Mouse (Mus musculus) midbrain, embryonic 12.5 days (tissue): ENCODE measurements around the gene Tex9. TPM values are rescaled to one million over a fixed set of nuclear protein-coding genes. Genes with fewer than 3 reads are reported as not detected.

ENCODE experiments used
- ATAC-seq: fragments of 200-750 bp; cut with Nextera tagmentation; 2 replicates; pipeline ENCODE4 v1.8.0; 2017; ENCODE audit warnings: low read depth, moderate TSS enrichment, moderate library complexity; ENCODE audit not compliant: low FRiP score
- H3K27ac ChIP-seq: fragments of 300-500 bp; sonication (generic); replicated peaks from 2 replicates; pipeline ENCODE4 v1.5.1; 2016; ENCODE audit warnings: mild to moderate bottlenecking
- H3K27me3 ChIP-seq: fragments of 300-500 bp; sonication (generic); 2 replicates; pipeline ENCODE4 v1.6.1; 2016; ENCODE audit warnings: mild to moderate bottlenecking
- H3K36me3 ChIP-seq: fragments of 300-500 bp; sonication (generic); 2 replicates; pipeline ENCODE4 v1.6.1; 2016
- H3K4me1 ChIP-seq: fragments of 300-500 bp; sonication (generic); 2 replicates; pipeline ENCODE4 v1.6.1; 2016
- H3K4me2 ChIP-seq: fragments of 300-500 bp; sonication (generic); replicated peaks from 2 replicates; pipeline ENCODE4 v1.6.1; 2016; ENCODE audit warnings: mild to moderate bottlenecking, moderate library complexity
- H3K4me3 ChIP-seq: fragments of 300-500 bp; sonication (generic); 2 replicates; pipeline ENCODE4 v1.5.1; 2016; ENCODE audit warnings: mild to moderate bottlenecking
- H3K9ac ChIP-seq: fragments of 300-500 bp; sonication (generic); replicated peaks from 2 replicates; pipeline ENCODE4 v1.6.1; 2016; ENCODE audit warnings: mild to moderate bottlenecking, moderate library complexity
- H3K9me3 ChIP-seq: fragments of 300-500 bp; sonication (generic); 2 replicates; pipeline ENCODE4 v1.6.1; 2016; ENCODE audit warnings: mild to moderate bottlenecking
- WGBS: fragments of 180-500 bp; shearing (Covaris S2); methylation state at CpG from one replicate; pipeline ENCODE4 v1.1.7; 2016; 5-methylcytosine and 5-hydroxymethylcytosine counted together
- polyA plus RNA-seq: library from polyadenylated mRNA; unstranded; fragments of >200 nt; fragmentation: Nextera tagmentation; extraction: Ambion mirVana; gene quantifications from 2 replicates; pipeline ENCODE4 v1.2.1, GENCODE M21; 2016

Gene Tex9
- polyA plus RNA-seq, 1 experiment from 2014 or later, result 60.9 TPM

DNA sequence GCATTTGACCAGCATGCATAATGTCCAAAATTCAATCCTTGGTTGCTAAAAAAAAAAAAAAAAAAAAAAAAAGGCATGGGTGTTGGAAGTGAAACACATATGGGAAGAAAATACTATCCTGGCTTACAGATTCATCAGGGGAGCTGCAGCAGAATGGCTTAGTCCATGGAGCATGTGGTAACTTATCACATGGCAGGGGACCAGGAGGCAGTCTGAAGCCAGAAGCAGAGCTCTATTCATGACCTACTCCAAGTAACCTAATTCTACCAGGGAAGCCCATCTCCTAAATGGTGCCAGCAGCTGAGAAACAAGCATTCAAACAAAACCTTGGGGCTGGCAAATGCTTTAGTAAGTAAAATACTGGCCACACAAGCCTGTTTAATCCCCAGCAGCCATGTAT, 27.2 kb upstream of the Tex9 start:
- H3K4me3 ChIP-seq, result no peak overlapping the region
- H3K36me3 ChIP-seq, result no peaks in the 10 kb centered on the region
- no peak for ATAC-seq
- no peaks in the 10 kb centered on the region for H3K4me1 ChIP-seq
- H3K27ac ChIP-seq, result no peak overlapping the region
- no peaks in the 10 kb centered on the region for H3K9me3 ChIP-seq
- H3K27me3 ChIP-seq, result no peaks in the 10 kb centered on the region
- H3K9ac ChIP-seq, result no peak overlapping the region
- no peak overlapping the region for H3K4me2 ChIP-seq

DNA sequence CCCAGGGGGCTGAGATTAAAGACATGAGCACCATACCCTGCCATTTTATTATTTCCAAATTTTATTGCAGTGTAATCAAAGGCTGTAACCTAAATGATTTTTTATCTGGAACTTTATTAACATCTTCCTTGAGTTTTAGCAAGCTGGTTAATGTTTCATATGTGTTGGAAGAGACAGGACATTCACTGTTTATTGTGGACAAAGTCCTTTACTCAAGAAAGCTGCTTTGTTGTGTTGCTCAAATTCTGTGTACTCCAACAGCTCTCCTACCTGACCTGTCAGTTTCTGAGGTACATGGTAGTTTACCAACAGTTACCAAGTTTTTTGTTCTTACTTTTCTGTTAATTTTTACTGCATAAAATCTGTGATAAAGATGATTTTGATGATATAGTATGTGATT, 23.4 kb upstream of the Tex9 start:
- H3K4me3 ChIP-seq, result no peak overlapping the region
- H3K9ac ChIP-seq, result no peak overlapping the region
- no peak overlapping the region for H3K4me2 ChIP-seq
- ATAC-seq, result no peak
- H3K27me3 ChIP-seq, result no peaks in the 10 kb centered on the region
- H3K4me1 ChIP-seq, result peaks cover 6% of the 10 kb centered on the region; the same call in 1 of the 2 replicates
- no peaks in the 10 kb centered on the region for H3K36me3 ChIP-seq
- no peak overlapping the region for H3K27ac ChIP-seq
- H3K9me3 ChIP-seq, result no peaks in the 10 kb centered on the region

DNA sequence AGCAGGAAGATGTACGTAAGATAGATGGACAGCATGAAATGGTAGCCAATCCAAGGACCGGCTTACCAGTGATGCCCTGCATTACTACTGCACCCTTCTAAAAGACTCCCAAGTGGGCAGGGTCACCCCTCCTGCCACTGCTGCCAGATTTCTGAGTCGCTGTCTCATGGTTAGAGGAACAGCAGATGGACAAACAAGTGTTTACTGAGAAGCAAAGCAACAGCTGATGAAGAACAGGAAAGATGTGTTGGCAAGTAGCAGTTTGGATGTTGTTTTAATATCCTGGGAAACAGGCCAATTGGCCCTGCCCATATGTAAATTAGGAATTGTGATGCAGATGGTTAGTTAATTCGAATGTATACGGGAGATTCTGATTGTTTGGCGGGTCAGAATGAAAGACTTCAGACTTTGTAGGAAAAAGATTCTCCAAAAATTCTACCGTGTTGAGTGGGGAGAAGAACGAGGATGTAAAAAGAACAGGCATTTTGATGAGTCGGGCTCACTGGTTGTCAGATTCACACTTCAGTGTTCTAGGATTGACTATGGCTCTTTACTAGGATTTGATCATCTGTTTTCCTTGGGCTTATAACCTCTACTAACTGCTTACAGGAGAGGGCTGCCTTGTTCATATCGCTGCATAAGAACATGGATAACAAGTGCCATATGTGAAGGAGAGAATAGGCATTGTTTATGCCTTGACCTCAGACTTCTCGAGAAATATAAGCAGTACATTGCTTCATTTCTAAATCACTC, 20.4 kb upstream of the Tex9 start:
- WGBS, result 58% methylated on average over 11 of the region's 11 CpGs
- Histone ChIP-seq H3K4me2 (no peak overlapping the region), H3K36me3 (no peaks in the 10 kb centered on the region), H3K27ac (no peak overlapping the region), H3K4me3 (no peak overlapping the region), H3K9me3 (no peaks in the 10 kb centered on the region), H3K4me1 (peaks cover 6% of the 10 kb centered on the region; the same call in 1 of the 2 replicates), H3K9ac (no peak overlapping the region), H3K27me3 (no peaks in the 10 kb centered on the region)
- ATAC-seq, result no peak

DNA sequence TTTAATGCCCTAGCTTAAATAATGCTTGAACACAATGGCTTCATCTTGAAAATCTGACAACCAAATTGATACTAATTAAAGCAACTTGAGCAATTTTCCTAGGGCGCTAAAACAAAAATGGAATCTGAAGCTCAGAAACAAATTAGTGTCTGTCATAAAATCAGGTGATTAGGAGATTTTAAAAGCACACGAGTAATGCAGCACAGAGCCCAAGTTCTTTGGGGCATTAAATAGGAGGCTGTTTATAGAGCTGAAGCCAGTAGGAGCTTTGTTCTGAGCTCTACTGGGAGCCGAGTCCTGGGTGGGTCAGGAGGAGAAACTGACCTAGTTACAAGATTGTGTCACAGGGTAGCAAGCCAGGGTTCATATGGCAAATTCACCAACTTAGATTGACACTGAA, 5.2 kb upstream of the Tex9 start:
- Histone ChIP-seq H3K9me3 (no peaks in the 10 kb centered on the region), H3K9ac (no peak overlapping the region), H3K27me3 (no peaks in the 10 kb centered on the region), H3K36me3 (no peaks in the 10 kb centered on the region), H3K4me3 (no peak overlapping the region), H3K4me2 (no peak overlapping the region), H3K4me1 (peaks cover 4% of the 10 kb centered on the region; the same call in 1 of the 2 replicates), H3K27ac (no peak overlapping the region)
- no peak for ATAC-seq
- 72% methylated on average over 3 of the region's 3 CpGs for WGBS

DNA sequence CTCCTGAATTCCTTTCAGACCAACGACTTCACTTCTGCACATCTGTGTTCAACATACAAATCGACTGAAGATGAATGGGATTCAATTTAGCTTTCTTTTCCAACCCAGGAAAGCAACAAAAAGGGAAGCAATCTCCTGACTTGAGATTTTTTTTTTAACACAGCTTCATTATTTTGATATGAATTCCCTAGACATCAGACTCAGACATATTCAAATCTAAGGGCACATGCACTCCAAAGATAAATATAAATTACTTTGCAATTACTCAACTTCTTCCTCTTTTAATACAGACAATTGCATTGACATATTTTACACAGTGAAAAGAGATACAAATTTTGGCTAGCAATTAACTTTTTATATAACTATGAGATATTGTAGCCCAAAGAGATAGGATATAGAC, 4.7 kb upstream of the Tex9 start:
- Histone ChIP-seq H3K9ac (no peak overlapping the region), H3K9me3 (no peaks in the 10 kb centered on the region), H3K4me2 (no peak overlapping the region), H3K36me3 (no peaks in the 10 kb centered on the region), H3K4me3 (no peak overlapping the region), H3K27ac (no peak overlapping the region), H3K4me1 (peaks cover 6% of the 10 kb centered on the region; the same call in 1 of the 2 replicates), H3K27me3 (no peaks in the 10 kb centered on the region)
- 74% methylated on average over 2 of the region's 2 CpGs for WGBS
- no peak for ATAC-seq

DNA sequence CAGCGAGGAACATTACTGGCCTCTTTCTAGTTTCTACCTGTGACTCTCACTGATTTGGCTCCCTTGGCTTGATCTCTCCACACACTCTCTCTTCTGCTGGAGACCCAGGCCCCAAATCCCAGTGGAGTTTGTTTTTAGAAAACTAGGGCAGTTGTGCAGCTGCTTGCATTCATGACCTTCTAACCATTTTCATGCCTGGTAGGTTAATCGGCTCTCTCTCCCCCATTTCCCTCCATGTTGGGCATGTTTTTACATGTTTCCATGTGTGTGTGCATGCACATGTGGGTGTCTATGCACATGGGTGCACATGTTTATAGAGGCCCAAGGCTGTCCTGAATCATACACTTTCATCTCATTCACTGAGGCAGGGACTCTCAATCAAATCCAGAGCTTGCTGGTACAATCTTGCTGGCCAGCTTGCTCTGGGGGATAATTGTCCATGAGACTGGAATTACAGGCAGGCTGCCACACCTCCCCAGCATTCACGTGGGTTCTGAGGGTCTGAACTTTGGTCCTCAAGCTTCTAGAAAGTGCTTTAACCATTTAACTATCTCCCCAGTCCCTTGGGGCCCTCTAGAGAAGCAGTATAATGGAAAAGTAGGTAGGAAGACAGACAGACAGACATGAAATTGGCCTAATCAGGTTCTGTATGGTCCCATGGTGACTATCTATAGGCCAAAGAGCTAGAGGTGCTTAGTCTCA, 2.1 kb upstream of the Tex9 start:
- Histone ChIP-seq H3K9ac (no peak overlapping the region), H3K4me3 (no peak overlapping the region), H3K27me3 (no peaks in the 10 kb centered on the region), H3K9me3 (no peaks in the 10 kb centered on the region), H3K4me1 (peaks cover 14% of the 10 kb centered on the region), H3K36me3 (0 out of 2 replicates have a peak, but pooled peaks cover 3% of the 10 kb centered on the region), H3K27ac (no peak overlapping the region), H3K4me2 (no peak overlapping the region)
- 81% methylated on average over 3 of the region's 3 CpGs for WGBS
- no peak for ATAC-seq

DNA sequence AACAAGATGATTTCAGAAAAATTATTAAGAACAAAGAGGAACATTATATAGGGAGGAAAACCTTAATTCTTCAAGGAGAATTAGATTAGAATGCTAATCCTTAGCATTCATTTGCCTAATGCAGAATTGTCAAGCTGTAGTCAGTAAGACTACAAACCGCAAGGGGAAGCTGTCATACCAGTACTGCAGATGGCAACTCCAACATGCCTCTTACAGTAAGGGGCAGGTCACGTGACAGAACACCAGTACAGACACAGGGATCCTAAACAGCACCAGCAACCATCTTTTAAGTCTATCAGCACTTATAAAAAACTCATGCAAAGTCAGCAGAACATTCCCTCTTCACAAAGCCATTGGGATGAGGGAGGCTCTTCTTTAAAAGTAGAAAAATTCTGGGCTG, 1.5 kb upstream of the Tex9 start:
- 87% methylated on average over 2 of the region's 2 CpGs for WGBS
- H3K9me3 ChIP-seq, result no peaks in the 10 kb centered on the region

DNA sequence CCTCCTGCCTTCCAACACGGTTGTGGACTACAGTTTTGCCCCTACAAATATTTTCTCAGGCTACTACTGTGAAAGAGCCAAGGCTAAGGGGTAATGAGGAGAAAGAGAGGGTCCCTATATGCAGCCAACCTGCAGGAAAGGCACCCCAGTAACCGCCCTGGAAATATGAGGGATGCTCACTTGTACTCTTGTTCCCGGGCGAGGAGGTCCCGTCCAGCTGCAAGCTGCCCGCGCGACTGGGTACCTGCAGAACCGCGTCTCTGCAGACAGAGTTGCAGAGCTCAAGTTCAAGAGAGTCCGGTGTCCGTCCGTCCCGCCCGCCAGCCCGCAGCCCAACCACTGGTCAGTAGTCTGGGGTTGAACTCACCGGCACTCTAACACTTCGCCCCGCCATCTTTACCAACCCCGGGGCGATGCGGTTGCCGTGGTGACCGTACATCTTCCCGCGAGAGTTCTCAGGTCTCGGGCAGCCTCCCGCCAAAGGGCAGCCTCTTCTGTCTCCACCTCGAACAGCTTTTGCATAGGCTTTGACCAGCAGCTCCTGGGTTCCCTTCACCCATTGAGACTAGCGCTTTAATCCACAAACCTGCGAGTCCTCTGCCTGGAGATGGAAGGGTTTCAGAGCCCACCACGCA, 336 bp downstream of the Tex9 start:
- H3K4me2 ChIP-seq, result peak overlapping the region; percentile 73
- H3K36me3 ChIP-seq, result peaks cover 11% of the 10 kb centered on the region
- peaks cover 14% of the 10 kb centered on the region for H3K4me1 ChIP-seq
- WGBS, result under 1% methylated on average over 32 of the region's 32 CpGs
- ATAC-seq, result peak; percentile 96
- H3K9ac ChIP-seq, result peak overlapping the region; percentile 77
- peak overlapping the region; percentile 80 for H3K4me3 ChIP-seq
- H3K9me3 ChIP-seq, result no peaks in the 10 kb centered on the region
- peak overlapping the region; percentile 92 for H3K27ac ChIP-seq
- no peaks in the 10 kb centered on the region for H3K27me3 ChIP-seq

More for the DNA sequence above, 1.5 kb upstream of the Tex9 start:
- Histone ChIP-seq H3K36me3 (0 out of 2 replicates have a peak, but pooled peaks cover 3% of the 10 kb centered on the region), H3K4me1 (peaks cover 14% of the 10 kb centered on the region), H3K9ac (no peak overlapping the region), H3K27me3 (no peaks in the 10 kb centered on the region), H3K4me3 (no peak overlapping the region), H3K27ac (no peak overlapping the region), H3K4me2 (no peak overlapping the region)
- ATAC-seq, result no peak

DNA sequence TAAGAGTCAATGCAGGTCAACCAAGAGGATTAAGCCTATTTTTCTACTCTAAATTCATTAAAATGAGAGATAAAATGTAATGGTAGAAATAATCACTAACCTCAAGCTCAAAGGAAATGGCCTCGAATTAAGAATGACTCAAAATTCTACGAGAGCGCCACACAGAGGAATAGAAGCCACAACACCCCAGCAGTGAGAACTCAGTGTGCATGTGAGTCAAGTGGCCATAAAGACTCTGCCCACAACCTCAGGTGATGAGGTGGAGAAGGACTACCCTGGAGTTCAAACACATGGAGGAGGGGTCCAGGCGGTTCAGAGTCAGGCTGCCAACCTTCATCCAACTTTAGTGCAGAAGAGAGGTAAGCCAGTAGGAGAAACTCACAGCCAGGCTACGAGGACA, 2.9 kb downstream of the Tex9 start:
- Histone ChIP-seq H3K4me2 (no peak overlapping the region), H3K27me3 (no peaks in the 10 kb centered on the region), H3K9me3 (no peaks in the 10 kb centered on the region), H3K4me3 (no peak overlapping the region), H3K4me1 (peaks cover 14% of the 10 kb centered on the region), H3K36me3 (peaks cover 23% of the 10 kb centered on the region), H3K27ac (no peak overlapping the region), H3K9ac (no peak overlapping the region)
- 94% methylated on average over 5 of the region's 5 CpGs for WGBS
- ATAC-seq, result no peak

DNA sequence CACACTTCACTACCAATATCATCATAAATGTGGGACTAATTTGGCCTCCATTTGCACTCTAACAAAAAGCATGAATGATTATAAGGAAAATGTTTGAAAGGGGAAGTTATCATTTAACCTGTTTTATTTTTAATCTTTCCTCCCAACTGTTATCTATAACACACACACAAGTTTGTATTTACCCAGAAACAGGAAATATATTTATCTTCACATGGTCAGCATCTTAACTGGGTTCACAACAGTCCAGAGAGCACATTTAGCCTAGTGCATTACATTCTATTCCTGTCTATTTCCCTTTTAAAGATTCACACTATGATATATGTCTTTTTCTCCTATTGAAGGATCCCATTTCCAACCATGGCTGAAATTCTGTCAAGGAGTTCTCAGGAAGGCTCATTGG, 3.5 kb downstream of the Tex9 start:
- ATAC-seq, result no peak
- no peak overlapping the region for H3K4me3 ChIP-seq
- H3K36me3 ChIP-seq, result peaks cover 28% of the 10 kb centered on the region
- H3K4me1 ChIP-seq, result peaks cover 14% of the 10 kb centered on the region
- no peak overlapping the region for H3K27ac ChIP-seq
- H3K27me3 ChIP-seq, result no peaks in the 10 kb centered on the region
- H3K9me3 ChIP-seq, result no peaks in the 10 kb centered on the region
- H3K9ac ChIP-seq, result no peak overlapping the region
- no peak overlapping the region for H3K4me2 ChIP-seq

DNA sequence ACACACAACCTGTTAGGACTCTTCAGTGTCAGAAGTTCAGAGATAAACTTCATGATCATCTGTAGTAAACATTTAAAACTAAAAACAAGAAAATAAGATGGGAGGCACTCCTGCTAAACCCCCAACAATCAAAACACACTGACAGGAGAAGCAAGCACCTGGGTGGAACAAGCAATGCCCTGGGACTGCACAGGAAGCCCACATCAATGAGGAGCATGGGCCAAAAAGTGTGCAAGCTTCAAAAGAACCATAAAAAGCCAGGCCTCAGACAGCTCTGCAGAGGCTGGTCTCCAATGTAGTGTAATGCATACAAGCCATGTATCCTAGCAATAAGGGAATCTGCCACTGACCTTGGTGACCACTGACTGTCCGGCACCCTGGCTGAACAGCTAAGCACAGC, 12.7 kb downstream of the Tex9 start:
- Histone ChIP-seq H3K4me3 (no peak overlapping the region), H3K9me3 (no peaks in the 10 kb centered on the region), H3K36me3 (peaks cover 59% of the 10 kb centered on the region), H3K4me2 (no peak overlapping the region), H3K9ac (no peak overlapping the region), H3K4me1 (no peaks in the 10 kb centered on the region), H3K27me3 (no peaks in the 10 kb centered on the region), H3K27ac (no peak overlapping the region)
- 78% methylated on average over 1 of the region's 1 CpGs for WGBS
- ATAC-seq, result no peak

DNA sequence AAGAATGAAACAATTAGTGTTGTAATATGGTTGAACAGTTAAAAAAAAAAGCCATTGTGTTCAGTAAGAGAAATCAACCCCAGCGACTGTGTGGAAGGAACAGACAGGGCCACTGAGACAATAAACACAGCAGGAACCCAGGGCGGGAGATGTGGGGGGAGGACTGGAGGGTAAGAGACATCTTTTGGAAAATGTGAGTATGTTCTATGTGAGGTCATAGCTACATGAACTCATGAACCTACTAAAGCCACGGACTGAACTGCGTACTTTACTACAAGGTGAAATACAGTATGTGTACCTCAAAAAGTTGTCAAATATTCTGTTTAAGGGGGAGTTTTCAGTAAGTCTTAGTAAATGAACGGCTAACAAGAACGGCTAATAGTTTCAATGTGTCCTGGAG, 14.7 kb downstream of the Tex9 start:
- Histone ChIP-seq H3K9me3 (no peaks in the 10 kb centered on the region), H3K27me3 (no peaks in the 10 kb centered on the region), H3K4me2 (no peak overlapping the region), H3K4me3 (no peak overlapping the region), H3K4me1 (no peaks in the 10 kb centered on the region), H3K27ac (no peak overlapping the region), H3K36me3 (peaks cover 74% of the 10 kb centered on the region), H3K9ac (no peak overlapping the region)
- 81% methylated on average over 6 of the region's 6 CpGs for WGBS
- no peak for ATAC-seq
